Mouse (Mus musculus) urinary bladder, adult 2 months (tissue): ENCODE measurements around the gene Nxn. TPM values are rescaled to one million over a fixed set of nuclear protein-coding genes. Genes with fewer than 3 reads are reported as not detected.
"Not testable (repeated sequence)": the region's sequence is repeated elsewhere in the genome, so short reads cannot be mapped to it uniquely, and the experiment has no call there.

Experiments
- DNase-seq: peaks from one replicate; pipeline ENCODE4 v3.0.0; 2022; ENCODE audit warnings: low spot score
- polyA plus RNA-seq: library from polyadenylated mRNA; depleted of rRNA; stranded (reverse); fragments of >200 nt; gene quantifications from 2 replicates; pipeline ENCODE4 v1.2.3, GENCODE M21; 2012; rRNA removed

Gene Nxn
- polyA plus RNA-seq, 1 experiment: 59.5 TPM

DNA sequence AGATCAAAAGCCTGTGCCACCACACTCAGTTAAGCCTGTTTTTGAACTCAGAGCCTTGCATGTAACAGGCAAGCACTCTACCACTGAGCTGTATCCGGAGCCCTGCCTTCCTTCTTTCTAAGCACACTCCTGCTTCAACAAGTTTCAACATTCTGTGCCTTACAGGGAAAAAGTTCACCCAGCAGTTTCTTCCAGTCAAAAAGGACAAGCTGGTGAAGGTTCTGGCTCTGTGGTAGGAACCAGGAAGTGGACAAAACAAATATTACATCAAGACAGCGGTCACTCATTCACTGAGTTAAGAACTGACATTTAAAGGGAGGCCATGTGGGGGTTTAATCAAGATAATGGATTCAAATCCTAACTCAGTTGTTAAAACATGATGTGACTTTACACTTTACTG lies 183.9 kb downstream of the Nxn start:
- DNase-seq: no peak

- no peak for DNase-seq
Observed at GRCm38 (mm10) chr11:76213841-76214240, 185.1 kb downstream of the Nxn start.

GRCm38 (mm10) chr11:76211595-76211994 lies 187.3 kb downstream of the Nxn start:
- not testable (repeated sequence) for DNase-seq

GRCm38 (mm10) chr11:76210228-76210985 lies 188.5 kb downstream of the Nxn start:
- no peak for DNase-seq

Other genes with a start within 250 kb of the Nxn start
- 35.4 and 37.9 TPM in 2 replicates for gene Vps53, start 219.5 kb downstream of the Nxn start, polyA plus RNA-seq
- gene Fam57a, start 219.5 kb downstream of the Nxn start, polyA plus RNA-seq: 14.8 and 15.4 TPM in 2 replicates
- 0.19 and 0.39 TPM in 2 replicates for gene Dbil5, start 181.5 kb downstream of the Nxn start, polyA plus RNA-seq
- gene Gemin4, start 181.5 kb downstream of the Nxn start, polyA plus RNA-seq: 9.6 and 9.9 TPM in 2 replicates
- 9.6 and 10.5 TPM in 2 replicates for gene Mrm3, start 155.4 kb downstream of the Nxn start, polyA plus RNA-seq
- 36.0 and 48.4 TPM in 2 replicates for gene Glod4, start 155.4 kb downstream of the Nxn start, polyA plus RNA-seq
- gene Timm22, start 7.8 kb upstream of the Nxn start, polyA plus RNA-seq: 19.6 and 21.5 TPM in 2 replicates
- 29.6 and 30.2 TPM in 2 replicates for gene Abr, start 223.2 kb upstream of the Nxn start, polyA plus RNA-seq